Mouse (Mus musculus) MN1 (cell line): ENCODE measurements at regions not wholly inside any gene's neighbourhood (a gene's known extent, or its start where the extent isn't known, plus 50 kb on each side); places are given as distances from the start of the nearest gene placed in this dataset.

ENCODE experiments used
- DNase-seq: peaks from one replicate; pipeline ENCODE4 v3.0.0-alpha.2; 2016; ENCODE audit warnings: low spot score

- DNase-seq = no peak
Measured at GRCm38 (mm10) chr19:36229941-36230340, 110.0 kb upstream of the Ankrd1 start.

GRCm38 (mm10) chr19:36235131-36235530 lies 113.0 kb upstream of the Pcgf5 start:
- no peak for DNase-seq

GRCm38 (mm10) chr19:36236576-36237345 lies 111.3 kb upstream of the Pcgf5 start:
- DNase-seq = no peak

- no peak for DNase-seq
Measured at GRCm38 (mm10) chr19:36237751-36238150, 110.4 kb upstream of the Pcgf5 start.

- no peak for DNase-seq
Measured at GRCm38 (mm10) chr19:36238536-36238935, 109.6 kb upstream of the Pcgf5 start.

- DNase-seq = no peak
Measured at GRCm38 (mm10) chr19:36242396-36242795, 105.7 kb upstream of the Pcgf5 start.

- no peak for DNase-seq
Measured at GRCm38 (mm10) chr19:36242946-36243345, 105.2 kb upstream of the Pcgf5 start.

GRCm38 (mm10) chr19:36252522-36252921 lies 95.6 kb upstream of the Pcgf5 start:
- no peak for DNase-seq

GRCm38 (mm10) chr19:36257748-36258538 lies 90.2 kb upstream of the Pcgf5 start:
- no peak for DNase-seq

- no peak for DNase-seq
Measured at GRCm38 (mm10) chr19:36261819-36262218, 86.3 kb upstream of the Pcgf5 start.

- DNase-seq = no peak
Measured at GRCm38 (mm10) chr19:36263923-36264322, 84.2 kb upstream of the Pcgf5 start.

GRCm38 (mm10) chr19:36264397-36264796 lies 83.7 kb upstream of the Pcgf5 start:
- no peak for DNase-seq

GRCm38 (mm10) chr19:36265276-36265675 lies 82.8 kb upstream of the Pcgf5 start:
- DNase-seq = no peak

GRCm38 (mm10) chr19:36266346-36266745 lies 81.8 kb upstream of the Pcgf5 start:
- DNase-seq = no peak

- DNase-seq = no peak
Measured at GRCm38 (mm10) chr19:36273466-36273865, 74.6 kb upstream of the Pcgf5 start.

- no peak for DNase-seq
Measured at GRCm38 (mm10) chr19:36285465-36285864, 62.6 kb upstream of the Pcgf5 start.

- DNase-seq = no peak
Measured at GRCm38 (mm10) chr19:36290778-36291177, 57.3 kb upstream of the Pcgf5 start.

- DNase-seq = no peak
Measured at GRCm38 (mm10) chr19:36293177-36293969, 54.7 kb upstream of the Pcgf5 start.
